23 mouse cellular contexts compared by ENCODE assay signal in the genomic region with DNA sequence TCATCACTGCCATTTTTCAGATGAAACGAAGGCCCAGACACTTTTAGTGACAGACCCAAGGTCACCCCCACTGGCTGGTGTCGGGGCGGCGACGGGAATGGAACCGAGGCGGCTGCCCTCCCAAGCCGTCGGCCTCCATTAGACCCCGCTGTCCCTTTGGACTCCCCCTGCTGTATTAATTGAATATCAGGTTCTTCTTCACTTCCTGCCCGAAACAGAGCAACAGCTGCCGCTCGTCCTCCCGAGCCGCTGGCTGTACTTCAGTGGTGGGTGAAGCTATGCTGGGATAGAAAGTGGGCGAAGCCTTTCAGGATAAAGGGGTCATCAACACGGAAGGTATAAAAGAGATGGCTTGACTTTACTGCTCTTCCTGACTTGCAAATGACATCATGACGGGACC.
"Had no signal": no experiment of that assay in that cellular context is flagged by ENCODE, and none has a peak within 500 bp of the region (broad histone marks: within the 10 kb centered on the region; RNA-seq: fewer than 3 reads in every experiment).

No protein-coding gene starts in this region.

- H3K27me3 ChIP-seq: hindbrain, embryonic 13.5 days; liver, embryonic 12.5 days had no signal

- H3K36me3 ChIP-seq: heart, embryonic 13.5 days; heart, embryonic 15.5 days; hindbrain, embryonic 13.5 days; hindbrain, embryonic 15.5 days; limb, embryonic 13.5 days; limb, embryonic 15.5 days; liver, embryonic 12.5 days had no signal

- H3K4me2 ChIP-seq: heart, embryonic 11.5 days; heart, embryonic 13.5 days; heart, embryonic 15.5 days; hindbrain, embryonic 13.5 days; hindbrain, embryonic 15.5 days; limb, embryonic 13.5 days; limb, embryonic 15.5 days; liver, embryonic 12.5 days had no signal

- H3K4me3 ChIP-seq: heart, adult 2 months; heart, embryonic 13.5 days; heart, embryonic 15.5 days; hindbrain, embryonic 13.5 days; hindbrain, embryonic 15.5 days; limb, embryonic 13.5 days; limb, embryonic 15.5 days; liver, embryonic 12.5 days had no signal

- DNase-seq: forebrain, postnatal 0 days; gastrocnemius, postnatal 14 days; gastrocnemius, postnatal 36 days; heart, adult 2 months; heart, postnatal 14 days; heart, postnatal 36 days; kidney, adult 11 months; kidney, adult 2 months; kidney, postnatal 14 days; layer of hippocampus, adult 9-11 months; layer of hippocampus, postnatal 36 days; left cerebral cortex, postnatal 4 days had no signal

- H3K4me1 ChIP-seq: heart, embryonic 13.5 days; heart, embryonic 15.5 days; hindbrain, embryonic 13.5 days; hindbrain, embryonic 15.5 days; limb, embryonic 13.5 days; limb, embryonic 15.5 days; liver, embryonic 12.5 days had no signal

- H3K27ac ChIP-seq: heart, adult 2 months; heart, embryonic 13.5 days; heart, embryonic 15.5 days; hindbrain, embryonic 13.5 days; hindbrain, embryonic 15.5 days; hindbrain, postnatal 0 days; limb, embryonic 13.5 days; limb, embryonic 15.5 days; liver, embryonic 12.5 days; liver, embryonic 14.5 days had no signal

- H3K9me3 ChIP-seq: heart, embryonic 13.5 days; heart, embryonic 15.5 days; hindbrain, embryonic 13.5 days; hindbrain, embryonic 15.5 days; limb, embryonic 13.5 days; limb, embryonic 15.5 days; liver, embryonic 12.5 days had no signal

- ATAC-seq: forebrain, postnatal 0 days; hindbrain, postnatal 0 days; intestine, embryonic 16.5 days; liver, embryonic 12.5 days had no signal

- H3K9ac ChIP-seq: forebrain, postnatal 0 days; heart, embryonic 13.5 days; heart, embryonic 15.5 days; hindbrain, embryonic 13.5 days; hindbrain, embryonic 15.5 days; limb, embryonic 13.5 days; limb, embryonic 15.5 days; liver, embryonic 12.5 days; liver, embryonic 14.5 days had no signal
